Mouse (Mus musculus): ENCODE measurements at regions not wholly inside any gene's neighbourhood (a gene's known extent, or its start where the extent isn't known, plus 50 kb on each side); places are given as distances from the start of the nearest gene placed in this dataset.

DNA sequence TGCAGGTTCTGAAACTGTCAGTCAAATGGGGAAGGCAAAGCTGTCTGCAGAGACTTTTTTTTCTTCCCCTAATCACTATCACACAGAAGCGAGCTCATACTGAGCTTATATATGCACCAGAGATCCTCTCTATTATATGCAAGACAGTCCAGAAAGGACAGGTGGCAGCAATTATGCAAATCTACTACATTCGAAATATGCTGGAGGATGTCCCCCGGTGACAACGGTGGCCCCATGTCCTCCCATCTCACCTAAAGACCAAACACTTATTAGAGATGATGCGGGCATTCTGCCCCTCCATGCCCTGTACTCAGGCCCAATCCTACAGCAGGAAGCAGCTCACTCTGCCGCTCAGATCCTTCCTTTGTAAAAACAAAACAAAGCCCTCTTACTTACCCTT, 280.4 kb downstream of the Atp23 start:
- TF ChIP-seq CTCF (IDR thresholded peaks at IDR 0.05; ENCODE audit: low read depth, low read length) (no peak), POLR2A (IDR thresholded peaks at IDR 0.05; ENCODE audit: insufficient read depth, low read length) (no peak)
